Mouse (Mus musculus) mature B cell (primary cell): ENCODE results near the gene Slc7a8.

ENCODE experiments used
- in situ Hi-C: fragments of 300-500 bp; cut with MboI; formaldehyde crosslinking; loops from 2 replicates; pipeline ENCODE4 v1.14.3; 2019

Slc7a8 gene

GRCm38 (mm10) chr14:54701298-54701697 is 80.4 kb downstream of the Slc7a8 start:
- in situ Hi-C loops: no loop called here

- in situ Hi-C loops: no loop called here
These were observed 82.2 kb downstream of the Slc7a8 start for GRCm38 (mm10) chr14:54699586-54699985.

DNA sequence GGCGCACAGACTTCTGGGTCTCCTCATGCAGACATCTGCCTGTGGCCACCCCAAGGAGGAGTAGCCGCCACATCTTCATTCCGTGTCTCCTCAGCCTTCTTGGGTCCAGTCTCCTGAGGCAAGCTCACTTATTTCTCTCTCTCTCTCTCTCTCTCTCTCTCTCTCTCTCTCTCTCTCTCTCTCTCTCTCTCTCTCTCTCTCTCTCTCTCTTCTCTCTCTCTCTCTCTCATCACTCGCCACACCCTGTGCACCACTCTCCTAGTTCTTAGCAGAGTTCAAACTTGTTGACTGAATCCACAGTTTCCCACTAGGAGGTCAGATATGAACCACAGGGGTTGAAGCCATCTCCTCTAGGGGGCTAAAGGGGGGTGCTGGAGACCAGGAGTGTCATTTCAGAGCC is 83.0 kb downstream of the Slc7a8 start, which contains the start of gene Gm29776:
Gm29776 (minus strand) TSS at position 101 of the 400 bp plus-strand sequence.
- in situ Hi-C loops: no loop called here

GRCm38 (mm10) chr14:54696752-54697151 is 85.0 kb downstream of the Slc7a8 start:
- in situ Hi-C loops: no loop called here

- in situ Hi-C loops: no loop called here
These were observed 86.7 kb downstream of the Slc7a8 start for GRCm38 (mm10) chr14:54695042-54695441.

DNA sequence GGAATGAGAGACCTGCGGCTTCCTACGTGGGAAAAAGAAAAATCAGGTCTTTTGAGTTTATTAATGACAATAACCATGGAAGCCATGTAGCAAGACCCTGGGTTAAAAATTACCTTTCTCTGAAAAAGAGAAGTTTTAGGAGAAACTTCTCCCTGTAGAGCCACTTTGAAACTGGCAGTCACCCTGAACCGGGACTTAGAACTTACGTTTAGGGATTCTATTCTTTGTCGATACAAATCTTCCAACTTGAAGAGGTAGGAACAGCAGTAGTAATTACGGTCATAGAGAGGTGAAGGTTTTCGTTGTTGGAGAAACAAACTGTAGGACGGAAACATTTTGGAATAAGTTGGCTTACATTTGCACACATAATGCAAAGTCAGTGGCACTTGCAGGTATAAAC is 94.5 kb downstream of the Slc7a8 start:
- in situ Hi-C loops: no loop called here

GRCm38 (mm10) chr14:54686522-54687143 is 95.1 kb downstream of the Slc7a8 start, which contains the start of gene Acin1:
Gene Acin1, minus strand, starts transcription at chr14:54686931.
- in situ Hi-C loops: no loop called here

GRCm38 (mm10) chr14:54686063-54686521 is 95.7 kb downstream of the Slc7a8 start, which contains the start of gene 1700123O20Rik:
Gene 1700123O20Rik, plus strand, starts transcription at chr14:54686216.
- in situ Hi-C loops: no loop called here

DNA sequence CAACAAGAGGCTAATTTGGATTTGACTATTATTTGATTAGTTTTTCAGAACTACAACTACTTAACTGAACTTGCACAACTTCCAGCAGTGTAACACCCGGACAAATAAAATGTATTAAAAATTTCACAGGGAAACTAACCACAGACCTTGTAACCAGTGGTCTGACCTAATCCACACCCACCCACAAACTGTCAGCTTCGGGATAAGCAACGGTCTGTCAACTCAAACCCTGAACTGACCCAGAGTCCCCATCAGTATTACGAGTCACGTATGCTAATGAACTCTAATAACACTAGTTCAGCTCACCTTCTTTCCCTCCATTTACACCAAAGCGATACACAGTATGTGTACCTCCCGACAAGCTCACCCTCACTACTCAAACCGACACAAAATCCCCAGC is 96.3 kb downstream of the Slc7a8 start:
- in situ Hi-C loops: no loop called here

DNA sequence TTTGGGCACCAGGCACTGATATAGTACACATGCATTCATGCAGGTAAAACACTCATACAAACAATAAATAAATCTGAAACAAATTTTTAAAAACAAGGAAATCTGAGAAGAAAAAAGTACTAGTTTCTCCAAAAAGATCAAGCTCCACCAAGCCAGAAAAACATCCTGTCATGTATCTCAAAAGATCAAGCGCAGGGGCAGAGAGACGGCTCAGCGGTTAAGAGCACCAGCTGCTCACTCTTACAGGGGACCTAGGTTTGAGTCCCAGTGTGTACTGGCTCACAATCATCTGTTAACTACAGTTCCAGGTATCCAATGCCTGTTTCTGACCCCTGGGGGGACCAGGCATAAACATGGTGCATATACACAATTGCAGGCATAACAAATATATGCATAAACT is 99.3 kb downstream of the Slc7a8 start:
- in situ Hi-C loops: no loop called here

DNA sequence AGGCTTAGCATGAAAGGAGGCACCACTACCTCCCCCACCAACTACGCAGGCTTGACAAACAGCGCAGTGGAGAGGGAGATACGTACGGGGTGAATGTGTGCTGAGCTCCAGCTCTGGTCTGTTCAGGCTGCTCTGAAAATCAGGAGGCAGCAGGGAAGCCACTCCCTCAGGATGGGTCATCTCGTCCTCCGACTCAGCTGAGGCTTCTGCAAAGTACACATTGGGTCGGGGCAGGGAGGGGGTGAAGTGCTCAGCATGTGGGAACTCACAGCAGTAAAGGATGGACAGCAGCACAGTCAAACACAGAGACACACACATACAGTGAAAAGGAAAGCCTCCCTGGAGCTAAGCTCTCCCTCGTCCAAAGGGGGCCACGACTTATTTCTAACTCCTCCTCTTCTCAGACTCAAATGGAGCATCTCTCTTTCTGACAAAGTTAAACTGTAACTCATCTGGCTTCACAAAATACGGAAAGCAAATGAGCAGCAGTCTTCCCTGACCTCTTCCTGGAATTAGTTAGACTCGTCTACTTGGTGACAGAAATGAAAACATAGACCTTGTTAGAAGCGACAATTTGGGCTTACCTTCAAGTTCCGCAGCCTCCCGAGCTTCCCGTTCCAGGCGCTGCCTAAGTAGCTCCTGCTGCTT is 103.0 kb downstream of the Slc7a8 start:
- in situ Hi-C loops: no loop called here

DNA sequence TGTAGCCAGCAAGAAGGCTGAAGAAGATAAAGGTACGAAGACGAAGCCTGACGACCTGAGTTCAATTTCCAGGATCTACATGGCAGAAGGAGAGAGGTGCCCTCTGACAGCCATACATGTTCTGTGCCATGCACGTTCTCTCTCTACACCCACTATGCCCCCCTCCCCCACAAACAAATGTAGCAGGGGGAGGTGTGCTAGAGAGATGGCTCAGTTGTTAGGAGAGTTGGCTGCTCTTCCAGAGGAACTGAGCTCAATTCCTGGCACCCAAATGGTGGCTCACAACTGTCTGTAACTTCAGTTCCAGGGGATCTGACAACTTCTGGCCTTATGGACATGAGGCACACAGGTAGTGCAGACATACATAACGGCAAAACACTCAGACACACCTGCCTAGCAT is 105.5 kb downstream of the Slc7a8 start:
- in situ Hi-C loops: no loop called here

DNA sequence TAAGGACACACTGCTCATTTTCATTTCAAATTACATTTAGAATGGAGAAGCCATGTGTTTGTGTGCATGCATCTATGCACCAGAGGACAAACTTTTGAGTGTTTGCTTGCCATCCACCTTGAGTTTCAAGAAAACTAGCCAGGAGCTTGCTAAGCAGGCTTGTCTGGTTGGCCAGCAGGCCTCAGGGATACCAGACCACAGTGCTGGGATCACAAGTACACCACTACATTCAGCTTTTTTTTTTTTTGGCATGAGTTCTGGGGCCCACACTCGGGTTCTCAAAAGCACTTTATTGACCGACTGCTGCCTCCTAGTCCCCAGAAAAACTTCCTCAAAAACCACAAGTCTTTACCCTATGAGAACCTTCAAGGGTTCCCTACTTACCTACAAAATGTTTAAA is 107.4 kb downstream of the Slc7a8 start:
- in situ Hi-C loops: loop anchor here (25.0 kb wide), 1 partner anchor 612 kb away; no protein-coding TSS in a partner anchor
